Mouse (Mus musculus): ENCODE results near the gene Xpo6. TPM values are rescaled to one million over a fixed set of nuclear protein-coding genes. Genes with fewer than 3 reads are reported as not detected.
A peak's percentile ranks its signal among the peaks of the same experiment; 100 is the strongest.

Gene Xpo6
- total and polyA plus RNA-seq, 2 experiments, result 15.0 to 79.2 TPM

DNA sequence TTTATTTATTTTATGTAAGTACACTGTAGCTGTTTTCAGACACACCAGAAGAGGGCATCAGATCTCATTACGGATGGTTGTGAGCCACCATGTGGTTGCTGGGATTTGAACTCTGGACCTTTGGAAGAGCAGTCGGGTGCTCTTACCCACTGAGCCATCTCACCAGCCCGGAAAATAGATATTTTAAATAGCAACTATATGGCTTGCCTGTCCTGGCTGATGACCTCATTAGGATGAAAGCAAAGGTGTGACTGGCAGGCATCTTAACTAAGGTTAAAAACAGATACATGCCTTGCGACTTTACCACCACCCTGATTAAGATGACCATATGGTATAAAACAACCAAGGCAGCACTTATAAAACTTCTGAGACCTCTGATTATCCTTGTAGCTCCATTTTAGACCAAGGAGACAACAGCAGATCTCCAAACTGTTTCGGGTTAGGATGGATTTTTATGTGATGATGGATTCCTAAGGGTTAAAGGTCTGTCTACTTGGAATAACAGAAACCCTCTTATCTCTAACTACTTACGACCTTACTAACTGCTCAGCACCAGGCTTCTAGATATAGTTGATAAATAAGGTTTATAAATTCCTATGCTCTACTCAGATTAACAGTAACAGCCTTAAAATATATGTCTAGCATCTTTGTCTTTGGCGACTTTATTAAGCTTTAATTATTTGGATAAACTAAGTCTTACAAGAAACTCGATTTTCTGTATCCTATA, 32.2 kb upstream of the Xpo6 start:
- no peak for DNase-seq (ENCODE audit: extremely low read depth, low read depth, low spot score)
- H3K4me1 ChIP-seq (ENCODE audit: control insufficient read depth, insufficient read depth, low read length), result peaks cover 13% of the 10 kb centered on the region
- WGBS, result 86% methylated on average over 8 of the region's 8 CpGs
- H3K79me2 ChIP-seq (ENCODE audit: control insufficient read depth, insufficient read depth, low read length), result no peaks in the 10 kb centered on the region
- H3K4me3 ChIP-seq (ENCODE audit: insufficient read depth, low read depth, low read length), result no peak overlapping the region
- no peak overlapping the region for H3K27ac ChIP-seq (replicated peaks; ENCODE audit: insufficient read depth, low read depth, low read length)
- H3K9ac ChIP-seq (ENCODE audit: low read depth, low read length), result no peak overlapping the region
- no peaks in the 10 kb centered on the region for H3K27me3 ChIP-seq (ENCODE audit: control insufficient read depth, insufficient read depth, low read length)
- no peak for TF ChIP-seq POLR2A (IDR thresholded peaks at IDR 0.05; ENCODE audit: extremely low read depth, insufficient read depth, low read length)
- no peak for TF ChIP-seq CTCF (IDR thresholded peaks at IDR 0.05; ENCODE audit: low read depth, low read length)
- no peaks in the 10 kb centered on the region for H3K36me3 ChIP-seq (ENCODE audit: control insufficient read depth, insufficient read depth, low read length)

GRCm38 (mm10) chr7:126230357-126231148, 30.3 kb upstream of the Xpo6 start:
- Histone ChIP-seq H3K4me1 (ENCODE audit: control insufficient read depth, insufficient read depth, low read length) (peaks cover 10% of the 10 kb centered on the region), H3K36me3 (ENCODE audit: control insufficient read depth, insufficient read depth, low read length) (no peaks in the 10 kb centered on the region), H3K27me3 (ENCODE audit: control insufficient read depth, insufficient read depth, low read length) (no peaks in the 10 kb centered on the region), H3K4me3 (ENCODE audit: insufficient read depth, low read depth, low read length) (no peak overlapping the region), H3K79me2 (ENCODE audit: control insufficient read depth, insufficient read depth, low read length) (no peaks in the 10 kb centered on the region), H3K27ac (replicated peaks; ENCODE audit: insufficient read depth, low read depth, low read length) (no peak overlapping the region), H3K9ac (ENCODE audit: low read depth, low read length) (no peak overlapping the region)
- WGBS, result 47% methylated on average over 8 of the region's 8 CpGs
- TF ChIP-seq POLR2A (IDR thresholded peaks at IDR 0.05; ENCODE audit: extremely low read depth, insufficient read depth, low read length) (no peak), CTCF (IDR thresholded peaks at IDR 0.05; ENCODE audit: low read depth, low read length) (no peak)
- peak; percentile 53 for DNase-seq (ENCODE audit: extremely low read depth, low read depth, low spot score)

DNA sequence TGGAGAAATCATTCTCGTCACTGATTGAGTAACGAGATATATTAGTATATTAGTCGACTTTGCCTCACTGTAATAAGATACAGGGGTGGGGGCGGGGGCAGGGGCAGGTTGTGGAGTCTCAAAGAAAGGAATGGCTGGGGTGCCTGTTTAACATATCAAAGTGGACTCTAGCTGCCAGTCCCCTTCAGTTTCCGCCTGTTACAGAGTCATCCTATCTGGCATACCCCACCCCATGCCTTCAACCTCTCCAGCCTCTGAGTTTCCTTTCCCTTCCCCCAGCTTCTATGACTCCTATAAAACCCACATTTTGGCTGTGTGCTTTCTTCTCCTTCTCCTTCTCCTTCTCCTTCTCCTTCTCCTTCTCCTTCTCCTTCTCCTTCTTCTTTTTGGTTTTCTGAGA, 25.8 kb upstream of the Xpo6 start:
- WGBS, result 65% methylated on average over 5 of the region's 5 CpGs
- TF ChIP-seq CTCF (IDR thresholded peaks at IDR 0.05; ENCODE audit: low read depth, low read length) (no peak), POLR2A (IDR thresholded peaks at IDR 0.05; ENCODE audit: extremely low read depth, insufficient read depth, low read length) (no peak)
- DNase-seq (ENCODE audit: extremely low read depth, low read depth, low spot score), result no peak
- no peaks in the 10 kb centered on the region for H3K79me2 ChIP-seq (ENCODE audit: control insufficient read depth, insufficient read depth, low read length)
- no peaks in the 10 kb centered on the region for H3K27me3 ChIP-seq (ENCODE audit: control insufficient read depth, insufficient read depth, low read length)
- H3K27ac ChIP-seq (replicated peaks; ENCODE audit: insufficient read depth, low read depth, low read length), result no peak overlapping the region
- H3K4me3 ChIP-seq (ENCODE audit: insufficient read depth, low read depth, low read length), result no peak overlapping the region
- no peak overlapping the region for H3K9ac ChIP-seq (ENCODE audit: low read depth, low read length)
- H3K4me1 ChIP-seq (ENCODE audit: control insufficient read depth, insufficient read depth, low read length), result peaks cover 7% of the 10 kb centered on the region
- H3K36me3 ChIP-seq (ENCODE audit: control insufficient read depth, insufficient read depth, low read length), result no peaks in the 10 kb centered on the region

DNA sequence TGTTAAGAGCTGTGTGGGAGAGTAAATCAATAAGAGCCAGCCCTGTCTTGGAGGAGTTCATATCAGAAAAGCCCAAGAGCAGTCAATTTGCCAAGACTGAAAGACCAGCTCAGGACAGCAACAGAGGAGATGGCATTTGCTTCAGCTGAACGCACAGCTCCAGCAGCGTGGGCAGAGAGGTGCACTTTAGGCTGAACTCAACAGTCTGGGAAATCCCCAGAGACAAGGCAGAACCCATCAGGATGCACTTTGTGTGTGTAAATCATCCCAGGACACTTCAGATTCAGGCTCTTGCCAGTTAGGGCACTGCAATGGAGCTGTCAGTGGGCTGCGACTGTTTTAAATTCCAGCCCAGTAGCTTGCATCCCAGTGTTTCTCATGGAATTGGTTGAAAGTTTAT, 22.5 kb upstream of the Xpo6 start:
- Histone ChIP-seq H3K79me2 (ENCODE audit: control insufficient read depth, insufficient read depth, low read length) (no peaks in the 10 kb centered on the region), H3K4me1 (ENCODE audit: control insufficient read depth, insufficient read depth, low read length) (peaks cover 1% of the 10 kb centered on the region; the same call in 1 of the 2 replicates), H3K36me3 (ENCODE audit: control insufficient read depth, insufficient read depth, low read length) (no peaks in the 10 kb centered on the region), H3K4me3 (ENCODE audit: insufficient read depth, low read depth, low read length) (no peak overlapping the region), H3K27me3 (ENCODE audit: control insufficient read depth, insufficient read depth, low read length) (no peaks in the 10 kb centered on the region; the same call in 1 of the 2 replicates), H3K9ac (ENCODE audit: low read depth, low read length) (no peak overlapping the region), H3K27ac (replicated peaks; ENCODE audit: insufficient read depth, low read depth, low read length) (no peak overlapping the region)
- no peak for DNase-seq (ENCODE audit: extremely low read depth, low read depth, low spot score)
- TF ChIP-seq POLR2A (IDR thresholded peaks at IDR 0.05; ENCODE audit: extremely low read depth, insufficient read depth, low read length) (no peak), CTCF (IDR thresholded peaks at IDR 0.05; ENCODE audit: low read depth, low read length) (no peak)
- 80% methylated on average over 3 of the region's 3 CpGs for WGBS

DNA sequence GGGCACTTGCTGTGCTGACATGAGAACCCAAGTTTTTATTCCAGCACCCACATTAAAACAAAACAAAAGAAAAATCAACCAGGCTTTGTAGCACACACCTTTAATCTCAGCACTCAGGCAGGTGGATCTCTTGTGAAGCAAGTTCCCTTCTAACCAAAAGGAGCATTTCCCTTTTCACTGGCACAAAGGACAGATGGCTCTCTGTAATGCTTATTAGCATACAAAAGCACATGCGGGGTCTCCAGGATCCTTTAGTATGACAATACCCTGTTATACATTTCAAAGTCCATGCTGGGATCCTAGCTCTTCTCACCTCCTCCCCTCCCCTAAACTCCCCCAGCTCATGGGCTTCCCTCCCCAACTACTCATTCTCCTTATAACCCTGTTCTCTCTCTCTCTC, 20.3 kb upstream of the Xpo6 start:
- DNase-seq (ENCODE audit: extremely low read depth, low read depth, low spot score), result no peak
- Histone ChIP-seq H3K79me2 (ENCODE audit: control insufficient read depth, insufficient read depth, low read length) (no peaks in the 10 kb centered on the region), H3K27ac (replicated peaks; ENCODE audit: insufficient read depth, low read depth, low read length) (no peak overlapping the region), H3K4me1 (ENCODE audit: control insufficient read depth, insufficient read depth, low read length) (no peaks in the 10 kb centered on the region), H3K4me3 (ENCODE audit: insufficient read depth, low read depth, low read length) (no peak overlapping the region), H3K9ac (ENCODE audit: low read depth, low read length) (no peak overlapping the region), H3K36me3 (ENCODE audit: control insufficient read depth, insufficient read depth, low read length) (no peaks in the 10 kb centered on the region), H3K27me3 (ENCODE audit: control insufficient read depth, insufficient read depth, low read length) (no peaks in the 10 kb centered on the region; the same call in 1 of the 2 replicates)
- TF ChIP-seq POLR2A (IDR thresholded peaks at IDR 0.05; ENCODE audit: extremely low read depth, insufficient read depth, low read length), result no peak
- no peak for TF ChIP-seq CTCF (IDR thresholded peaks at IDR 0.05; ENCODE audit: low read depth, low read length)
- 56% methylated on average over 1 of the region's 1 CpGs for WGBS
